Mouse (Mus musculus): ENCODE results near the gene 4930470P17Rik.

DNA sequence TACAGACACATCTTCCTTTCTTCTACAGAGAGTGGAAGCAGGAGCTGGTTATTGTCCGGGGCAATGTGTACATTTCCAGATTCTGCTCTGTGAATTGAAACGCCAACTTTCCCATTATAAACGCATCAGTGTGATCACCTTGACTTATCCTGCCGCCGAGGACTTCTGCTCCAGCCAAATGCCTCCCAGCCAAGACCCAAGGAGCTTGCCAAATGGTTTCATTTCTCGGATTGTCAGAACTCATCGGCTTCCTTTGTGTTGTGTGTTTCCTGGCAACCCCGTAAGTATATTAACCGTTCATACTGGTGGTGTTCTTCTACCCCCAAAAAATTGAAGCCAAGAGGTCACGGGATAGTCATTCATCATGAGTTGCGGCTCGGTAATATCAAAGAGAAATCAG is 25.7 kb downstream of the 4930470P17Rik start:
- TF ChIP-seq POLR2A (IDR thresholded peaks at IDR 0.05; ENCODE audit: extremely low read depth, insufficient read depth, low read length) (no peak), CTCF (IDR thresholded peaks at IDR 0.05; ENCODE audit: extremely low read depth, insufficient read depth, low read length) (no peak)

Data from cortical plate, adult 2 months (tissue).